Mouse (Mus musculus): Measurements from ENCODE around the gene Ddx54.

GRCm38 (mm10) chr5:120643365-120644085 is 31.0 kb downstream of the Ddx54 start:
- TF ChIP-seq CTCF (IDR thresholded peaks at IDR 0.05; ENCODE audit: low read depth, low read length) (no peak), EP300 (IDR thresholded peaks at IDR 0.05; ENCODE audit: insufficient read depth, low read depth, low read length) (no peak), POLR2A (IDR thresholded peaks at IDR 0.05; ENCODE audit: insufficient read depth, low read length) (no peak)

Measured in ES-Bruce4 (cell line).